In the genomic region with DNA sequence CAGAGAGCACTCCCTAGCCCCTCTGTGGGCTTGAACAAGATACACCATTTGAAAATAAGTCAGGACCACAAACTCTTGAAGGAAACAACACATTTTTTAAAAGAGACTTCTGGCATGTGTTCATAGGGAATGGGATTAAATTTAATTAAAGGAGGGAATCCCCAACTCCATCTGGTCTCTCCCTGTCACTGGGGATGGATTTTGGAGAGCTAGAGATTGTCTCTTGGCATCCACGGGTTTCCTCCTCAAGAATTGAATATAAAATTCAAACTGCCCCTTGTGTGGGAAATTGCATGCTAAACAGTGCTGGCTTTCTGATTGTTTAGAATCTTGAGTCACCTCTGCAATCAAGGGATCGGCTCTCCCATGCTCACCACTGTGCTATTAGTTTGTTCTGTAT, we compare ENCODE assay signal across 20 mouse cellular contexts. TPM values are rescaled to one million over a fixed set of nuclear protein-coding genes. Genes with fewer than 3 reads are reported as not detected.
A peak's percentile ranks its signal among the peaks of the same experiment; 100 is the strongest.
DNase-seq lines count a peak whose midpoint lies in the region; ATAC-seq and TF ChIP-seq lines count a peak whose summit lies in the region.
"Had no signal": no experiment of that assay in that cellular context is flagged by ENCODE, and none has a peak within 500 bp of the region (broad histone marks: within the 10 kb centered on the region; RNA-seq: fewer than 3 reads in every experiment).

No protein-coding gene starts in this region.

- no peaks in the 10 kb centered on the region for H3K36me3 ChIP-seq in forebrain, embryonic 16.5 days (ENCODE audit: control insufficient read depth, insufficient read depth)
- H3K36me3 ChIP-seq in forebrain, embryonic 13.5 days (ENCODE audit: poor library complexity, severe bottlenecking) = no peaks in the 10 kb centered on the region
- H3K36me3 ChIP-seq: embryonic facial prominence, embryonic 13.5 days; embryonic facial prominence, embryonic 15.5 days; forebrain, embryonic 10.5 days had no signal

- no peak overlapping the region for H3K27ac ChIP-seq in forebrain, embryonic 16.5 days (ENCODE audit: low read length)
- H3K27ac ChIP-seq in forebrain, embryonic 13.5 days = no peak overlapping the region
- H3K27ac ChIP-seq: embryonic facial prominence, embryonic 13.5 days; embryonic facial prominence, embryonic 15.5 days; forebrain, embryonic 10.5 days had no signal

- no peak overlapping the region for H3K4me3 ChIP-seq in forebrain, embryonic 16.5 days (replicated peaks; ENCODE audit: low read length)
- no peak overlapping the region for H3K4me3 ChIP-seq in forebrain, embryonic 13.5 days
- H3K4me3 ChIP-seq: embryonic facial prominence, embryonic 13.5 days; embryonic facial prominence, embryonic 15.5 days; erythroblast, embryonic 14.5 days; forebrain, embryonic 10.5 days had no signal

- no peak for TF ChIP-seq CTCF in brain, embryonic 14.5 days (IDR thresholded peaks at IDR 0.05; ENCODE audit: borderline replicate concordance, extremely low read depth, insufficient read depth, insufficient read length)

- H3K4me1 ChIP-seq in forebrain, embryonic 16.5 days (replicated peaks; ENCODE audit: control insufficient read depth, insufficient read depth, low read length) = peaks cover 6% of the 10 kb centered on the region
- H3K4me1 ChIP-seq in forebrain, embryonic 13.5 days = peaks cover 12% of the 10 kb centered on the region

- peak; percentile 15 for DNase-seq in MN1 (ENCODE audit: low spot score)
- DNase-seq in brain, embryonic 14.5 days (ENCODE audit: low read depth) = peak; percentile 32
- DNase-seq in ovary, postnatal 14 days (ENCODE audit: low spot score) = no peak
- DNase-seq in lung, postnatal 10 days = no peak
- DNase-seq: adrenal gland, adult 8-10 months; adrenal gland, postnatal 14 days; adrenal gland, postnatal 36 days; cerebellum, adult 11-12 months; cerebellum, adult 2 months; cerebellum, adult 9-10 months; cerebellum, postnatal 36 days; embryo, embryonic 11 days had no signal

- no peak overlapping the region for H3K4me2 ChIP-seq in forebrain, embryonic 16.5 days (ENCODE audit: low read length)
- H3K4me2 ChIP-seq in forebrain, embryonic 13.5 days = no peak overlapping the region
- H3K4me2 ChIP-seq: embryonic facial prominence, embryonic 13.5 days; embryonic facial prominence, embryonic 15.5 days had no signal

- peak; percentile 59 for ATAC-seq in forebrain, embryonic 16.5 days
- ATAC-seq in forebrain, embryonic 13.5 days = no peak
- ATAC-seq: activated CD4-positive, CD25-positive, alpha-beta regulatory T cell, adult 4 months; Patski had no signal

- H3K27me3 ChIP-seq in forebrain, embryonic 16.5 days (replicated peaks; ENCODE audit: control insufficient read depth, insufficient read depth, low read length) = no peaks in the 10 kb centered on the region
- H3K27me3 ChIP-seq in forebrain, embryonic 13.5 days = no peaks in the 10 kb centered on the region
- H3K27me3 ChIP-seq: embryonic facial prominence, embryonic 15.5 days; Patski had no signal

- no peak overlapping the region for H3K9ac ChIP-seq in forebrain, embryonic 16.5 days (replicated peaks; ENCODE audit: low read depth, low read length)
- no peak overlapping the region for H3K9ac ChIP-seq in forebrain, embryonic 13.5 days
- H3K9ac ChIP-seq: embryonic facial prominence, embryonic 13.5 days; embryonic facial prominence, embryonic 15.5 days had no signal

- H3K9me3 ChIP-seq in forebrain, embryonic 16.5 days (ENCODE audit: control insufficient read depth, low read length) = no peaks in the 10 kb centered on the region
- no peaks in the 10 kb centered on the region for H3K9me3 ChIP-seq in forebrain, embryonic 13.5 days (replicated peaks)
- H3K9me3 ChIP-seq: embryonic facial prominence, embryonic 13.5 days; embryonic facial prominence, embryonic 15.5 days; forebrain, embryonic 10.5 days had no signal

- WGBS in forebrain, embryonic 16.5 days = 46% methylated on average over 2 of the region's 2 CpGs
- WGBS in forebrain, embryonic 13.5 days = 65% methylated on average over 2 of the region's 2 CpGs

- TF ChIP-seq POLR2A in brain, embryonic 14.5 days (IDR thresholded peaks at IDR 0.05; ENCODE audit: borderline replicate concordance, extremely low read depth, insufficient read depth, insufficient read length, poor library complexity, severe bottlenecking) = no peak

RNA-seq across cellular contexts. Expression of a gene that starts 35.5 kb away (rescaled TPM):
- polyA plus RNA-seq in forebrain, embryonic 16.5 days (2015; fragmentation: Nextera tagmentation; extraction: Ambion mirVana) = 0.85 and 1.2 TPM in 2 replicates
- 0.31 TPM in 2 replicates for polyA plus RNA-seq in forebrain, embryonic 13.5 days (2015; fragmentation: Nextera tagmentation; extraction: Ambion mirVana)
- 0.75 and 0.96 TPM in 2 replicates for polyA plus RNA-seq in brain, embryonic 14.5 days (2012; rRNA removed)

Comparison
In these comparisons a context has a peak if more than half of its experiments do, and no peak if none do; other contexts are left out.
1. DNase-seq: peak in MN1 (single experiment) and brain, embryonic 14.5 days (single experiment); none in ovary, postnatal 14 days (single experiment) and lung, postnatal 10 days (single experiment).